ENCODE assay signal across 32 mouse cellular contexts in genomic region chr11:103651426-103651825, GRCm38 (mm10). TPM values are rescaled to one million over a fixed set of nuclear protein-coding genes. Genes with fewer than 3 reads are reported as not detected.
DNase-seq lines count a peak whose midpoint lies in the region; ATAC-seq and TF ChIP-seq lines count a peak whose summit lies in the region.
"Had no signal": no experiment of that assay in that cellular context is flagged by ENCODE, and none has a peak within 500 bp of the region (broad histone marks: within the 10 kb centered on the region; RNA-seq: fewer than 3 reads in every experiment).

No protein-coding gene starts in this region.

- H3K9ac ChIP-seq in hindbrain, postnatal 0 days (replicated peaks; ENCODE audit: low read length): no peak overlapping the region
- H3K9ac ChIP-seq in liver, postnatal 0 days (replicated peaks): no peak overlapping the region
- H3K9ac ChIP-seq: heart, embryonic 15.5 days; hindbrain, embryonic 15.5 days; intestine, embryonic 15.5 days; limb, embryonic 12.5 days; midbrain, embryonic 13.5 days had no signal

- no peak for TF ChIP-seq CTCF in hindbrain, postnatal 0 days (IDR thresholded peaks at IDR 0.05; ENCODE audit: low read depth)
- TF ChIP-seq CTCF in liver, postnatal 0 days (IDR thresholded peaks at IDR 0.05; ENCODE audit: low read depth): no peak

- H3K36me3 ChIP-seq in hindbrain, postnatal 0 days (ENCODE audit: insufficient read depth, low read length): no peaks in the 10 kb centered on the region
- no peaks in the 10 kb centered on the region for H3K36me3 ChIP-seq in liver, postnatal 0 days (replicated peaks; ENCODE audit: insufficient read depth, low read length)
- H3K36me3 ChIP-seq: embryonic facial prominence, embryonic 10.5 days; heart, embryonic 15.5 days; hindbrain, embryonic 15.5 days; intestine, embryonic 15.5 days; limb, embryonic 12.5 days; midbrain, embryonic 13.5 days had no signal

- WGBS in hindbrain, postnatal 0 days: 76% methylated on average over 6 of the region's 6 CpGs
- 72% methylated on average over 6 of the region's 6 CpGs for WGBS in liver, postnatal 0 days (ENCODE audit: insufficient replicate concordance)

- H3K4me2 ChIP-seq in hindbrain, postnatal 0 days (ENCODE audit: low read depth, low read length): no peak overlapping the region
- H3K4me2 ChIP-seq in liver, postnatal 0 days (ENCODE audit: low read depth, low read length): no peak overlapping the region
- H3K4me2 ChIP-seq: heart, embryonic 15.5 days; hindbrain, embryonic 15.5 days; intestine, embryonic 15.5 days; limb, embryonic 12.5 days; liver, embryonic 11.5 days; midbrain, embryonic 13.5 days had no signal

- H3K4me3 ChIP-seq in hindbrain, postnatal 0 days (ENCODE audit: low read length): no peak overlapping the region
- H3K4me3 ChIP-seq in liver, postnatal 0 days (ENCODE audit: low read depth, low read length): no peak overlapping the region
- H3K4me3 ChIP-seq: embryonic facial prominence, embryonic 10.5 days; heart, embryonic 15.5 days; hindbrain, embryonic 15.5 days; intestine, embryonic 15.5 days; limb, embryonic 12.5 days; midbrain, embryonic 13.5 days had no signal

- H3K27me3 ChIP-seq in hindbrain, postnatal 0 days (ENCODE audit: insufficient read depth, low read length): peaks cover 51% of the 10 kb centered on the region
- peaks cover 62% of the 10 kb centered on the region for H3K27me3 ChIP-seq in liver, postnatal 0 days (ENCODE audit: insufficient read depth, low read length)

- H3K4me1 ChIP-seq in hindbrain, postnatal 0 days (ENCODE audit: insufficient read depth, low read length): peaks cover 3% of the 10 kb centered on the region; the same call in 1 of the 2 replicates
- no peaks in the 10 kb centered on the region for H3K4me1 ChIP-seq in liver, postnatal 0 days (ENCODE audit: insufficient read depth)

- no peak for ATAC-seq in hindbrain, postnatal 0 days
- ATAC-seq in liver, postnatal 0 days: no peak
- ATAC-seq: forebrain, embryonic 16.5 days; intestine, embryonic 15.5 days; midbrain, embryonic 13.5 days had no signal

- no peak for TF ChIP-seq EP300 in liver, postnatal 0 days (IDR thresholded peaks at IDR 0.05; ENCODE audit: low read depth)

- no peak overlapping the region for H3K27ac ChIP-seq in hindbrain, postnatal 0 days
- no peak overlapping the region for H3K27ac ChIP-seq in liver, postnatal 0 days (ENCODE audit: low read depth)
- H3K27ac ChIP-seq: embryonic facial prominence, embryonic 10.5 days; heart, embryonic 15.5 days; hindbrain, embryonic 15.5 days; intestine, embryonic 15.5 days; limb, embryonic 12.5 days; midbrain, embryonic 13.5 days; stomach, postnatal 0 days had no signal

- H3K9me3 ChIP-seq in hindbrain, postnatal 0 days (ENCODE audit: low read length): no peaks in the 10 kb centered on the region
- no peaks in the 10 kb centered on the region for H3K9me3 ChIP-seq in liver, postnatal 0 days (ENCODE audit: low read length)
- H3K9me3 ChIP-seq: embryonic facial prominence, embryonic 10.5 days; heart, embryonic 15.5 days; hindbrain, embryonic 15.5 days; intestine, embryonic 15.5 days; limb, embryonic 12.5 days; midbrain, embryonic 13.5 days had no signal

- peak; percentile 46 for DNase-seq in layer of hippocampus, adult 11-12 months (ENCODE audit: low spot score)
- DNase-seq in layer of hippocampus, postnatal 25 days (ENCODE audit: extremely low spot score in 1 of 2, low spot score in 1 of 2): no peak
- DNase-seq in right cerebral cortex, adult 18-20 months: peak; percentile 71
- DNase-seq in right cerebral cortex, postnatal 4 days: no peak
- DNase-seq in right cerebral cortex, adult 2 months (ENCODE audit: low spot score in 2 of 2): peak; percentile 65 to 69
- no peak for DNase-seq in hindbrain, postnatal 0 days (ENCODE audit: low spot score)
- no peak for DNase-seq in liver, postnatal 0 days
- DNase-seq: adrenal gland, postnatal 36 days; cerebellum, adult 11 months; cerebellum, adult 9-11 months; heart, postnatal 4 days; kidney, adult 9 months; kidney, postnatal 25 days; lung, adult 18-20 months; lung, postnatal 14 days had no signal

RNA-seq across cellular contexts. Expression of gene Rprml, which starts 2.1 kb away (rescaled TPM):
- total RNA-seq in layer of hippocampus, postnatal 25 days (2021): 100 to 1,000 TPM; 117 to 122 TPM
- 10.5 and 13.6 TPM in 2 replicates for total RNA-seq in hindbrain, postnatal 0 days (2014; rRNA removed)
- 5.9 and 6.3 TPM in 2 replicates for polyA plus RNA-seq in hindbrain, postnatal 0 days (2015; fragmentation: Nextera tagmentation; extraction: Ambion mirVana)
- polyA plus RNA-seq in liver, postnatal 0 days (2015; fragmentation: Nextera tagmentation; extraction: Ambion mirVana): not detected in 2 replicates
- total RNA-seq: common myeloid progenitor, adult 5-6 weeks; heart, postnatal 4 days; megakaryocyte progenitor cell, adult 5-6 weeks; monocyte, adult 5-6 weeks; neutrophil, adult 5-6 weeks had no signal
- polyA plus RNA-seq: limb, embryonic 12.5 days; liver, embryonic 11.5 days; thymus, postnatal 0 days had no signal

RNA-seq across cellular contexts. Expression of gene Lyzl6, which starts 12.7 kb away (rescaled TPM):
- total RNA-seq in layer of hippocampus, postnatal 25 days (2021): not detected
- total RNA-seq in hindbrain, postnatal 0 days (2014; rRNA removed): not detected in 2 replicates
- polyA plus RNA-seq in hindbrain, postnatal 0 days (2015; fragmentation: Nextera tagmentation; extraction: Ambion mirVana): not detected in 2 replicates
- not detected in 2 replicates for polyA plus RNA-seq in liver, postnatal 0 days (2015; fragmentation: Nextera tagmentation; extraction: Ambion mirVana)
- total RNA-seq: adrenal gland, postnatal 36 days; common myeloid progenitor, adult 5-6 weeks; ES-E14; gastrocnemius, adult 8-10 months; heart, postnatal 4 days; megakaryocyte progenitor cell, adult 5-6 weeks; monocyte, adult 5-6 weeks; neutrophil, adult 5-6 weeks had no signal
- polyA plus RNA-seq: embryonic facial prominence, embryonic 10.5 days; forebrain, embryonic 16.5 days; heart, embryonic 15.5 days; hindbrain, embryonic 15.5 days; intestine, embryonic 15.5 days; limb, embryonic 12.5 days; liver, embryonic 11.5 days; midbrain, embryonic 13.5 days; stomach, postnatal 0 days; thymus, postnatal 0 days; urinary bladder, adult 2 months had no signal

RNA-seq across cellular contexts. Expression of gene Gm884, which starts 30.5 kb away (rescaled TPM):
- total RNA-seq in layer of hippocampus, postnatal 25 days (2021): not detected
- not detected in 2 replicates for total RNA-seq in hindbrain, postnatal 0 days (2014; rRNA removed)
- 0.03 TPM in 1 of 2 replicates, not detected in the other for polyA plus RNA-seq in hindbrain, postnatal 0 days (2015; fragmentation: Nextera tagmentation; extraction: Ambion mirVana)
- not detected in 2 replicates for polyA plus RNA-seq in liver, postnatal 0 days (2015; fragmentation: Nextera tagmentation; extraction: Ambion mirVana)
- total RNA-seq: adrenal gland, postnatal 36 days; common myeloid progenitor, adult 5-6 weeks; gastrocnemius, adult 8-10 months; heart, postnatal 4 days; megakaryocyte progenitor cell, adult 5-6 weeks; neutrophil, adult 5-6 weeks had no signal
- polyA plus RNA-seq: embryonic facial prominence, embryonic 10.5 days; forebrain, embryonic 16.5 days; heart, embryonic 15.5 days; hindbrain, embryonic 15.5 days; intestine, embryonic 15.5 days; limb, embryonic 12.5 days; liver, embryonic 11.5 days; midbrain, embryonic 13.5 days; stomach, postnatal 0 days; thymus, postnatal 0 days; urinary bladder, adult 2 months had no signal

RNA-seq across cellular contexts. Expression of gene Gosr2, which starts 46.3 kb away (rescaled TPM):
- total RNA-seq in layer of hippocampus, postnatal 25 days (2021): 10 to 100 TPM; 68.3 to 71.6 TPM
- total RNA-seq in hindbrain, postnatal 0 days (2014; rRNA removed): 101 and 102 TPM in 2 replicates
- 93.3 and 99.4 TPM in 2 replicates for polyA plus RNA-seq in hindbrain, postnatal 0 days (2015; fragmentation: Nextera tagmentation; extraction: Ambion mirVana)
- polyA plus RNA-seq in liver, postnatal 0 days (2015; fragmentation: Nextera tagmentation; extraction: Ambion mirVana): 39.3 and 43.1 TPM in 2 replicates

Comparison
In these comparisons a context has a peak if more than half of its experiments do, and no peak if none do; other contexts are left out.
1. DNase-seq: peak in layer of hippocampus, adult 11-12 months (single experiment), right cerebral cortex, adult 18-20 months (single experiment) and right cerebral cortex, adult 2 months (2 of 2); none in layer of hippocampus, postnatal 25 days (0 of 2), right cerebral cortex, postnatal 4 days (single experiment), hindbrain, postnatal 0 days (single experiment) and liver, postnatal 0 days (single experiment).